Mouse (Mus musculus) kidney, adult 18-20 months (tissue): ENCODE results near the gene Wdsub1.

Source experiments
- DNase-seq: peaks from one replicate; pipeline ENCODE4 v3.0.0; 2021

Wdsub1 gene

GRCm38 (mm10) chr2:59841189-59841939 lies 41.0 kb downstream of the Wdsub1 start:
- DNase-seq, result peak; percentile 65

- DNase-seq, result no peak
Measured at GRCm38 (mm10) chr2:59840191-59840590, 42.2 kb downstream of the Wdsub1 start.

- no peak for DNase-seq
Measured at GRCm38 (mm10) chr2:59839755-59840154, 42.6 kb downstream of the Wdsub1 start.

- DNase-seq, result peak; percentile 47
Measured at GRCm38 (mm10) chr2:59838825-59839224, 43.6 kb downstream of the Wdsub1 start.

DNA sequence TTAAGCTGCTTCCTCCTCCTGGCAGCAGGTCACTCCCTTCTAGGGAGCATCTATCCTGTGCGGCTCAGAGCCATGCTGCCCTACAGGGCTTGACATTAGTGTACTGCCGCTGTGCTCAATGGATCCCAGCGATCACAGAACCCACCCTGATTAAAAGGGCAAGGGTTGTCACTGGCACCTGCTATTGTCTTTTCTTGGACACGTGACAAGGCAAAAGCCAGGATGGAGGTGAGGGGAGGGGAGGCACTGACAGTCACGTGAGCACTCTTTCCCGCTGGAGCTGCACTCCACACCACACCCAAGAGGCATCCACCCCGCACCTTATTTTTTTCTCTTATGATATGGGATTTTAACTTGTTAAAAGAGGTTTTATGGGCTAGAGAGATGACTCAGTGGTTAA lies 50.6 kb downstream of the Wdsub1 start:
- DNase-seq, result no peak

- no peak for DNase-seq
Measured at GRCm38 (mm10) chr2:59830940-59831339, 51.5 kb downstream of the Wdsub1 start.

DNA sequence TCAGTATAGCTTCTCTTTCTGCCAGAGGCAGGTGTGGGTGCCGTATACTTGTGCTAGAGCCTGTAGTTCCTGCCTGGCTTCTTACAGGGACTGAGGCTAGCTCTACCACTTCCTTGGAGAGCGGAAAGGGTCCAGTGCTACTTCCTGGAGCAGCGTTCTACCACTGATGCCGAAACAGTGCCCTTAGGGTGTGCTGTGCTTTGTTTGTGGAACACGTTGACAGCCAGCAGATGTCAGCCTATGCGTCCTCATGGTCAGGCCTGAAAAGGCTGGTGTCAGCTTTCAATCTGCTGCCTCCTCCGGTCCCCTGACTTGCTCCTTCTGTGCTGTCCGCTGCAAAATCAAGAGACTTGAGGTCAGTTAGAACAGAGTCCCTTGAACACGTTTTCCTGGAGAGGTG lies 52.2 kb downstream of the Wdsub1 start:
- no peak for DNase-seq

DNA sequence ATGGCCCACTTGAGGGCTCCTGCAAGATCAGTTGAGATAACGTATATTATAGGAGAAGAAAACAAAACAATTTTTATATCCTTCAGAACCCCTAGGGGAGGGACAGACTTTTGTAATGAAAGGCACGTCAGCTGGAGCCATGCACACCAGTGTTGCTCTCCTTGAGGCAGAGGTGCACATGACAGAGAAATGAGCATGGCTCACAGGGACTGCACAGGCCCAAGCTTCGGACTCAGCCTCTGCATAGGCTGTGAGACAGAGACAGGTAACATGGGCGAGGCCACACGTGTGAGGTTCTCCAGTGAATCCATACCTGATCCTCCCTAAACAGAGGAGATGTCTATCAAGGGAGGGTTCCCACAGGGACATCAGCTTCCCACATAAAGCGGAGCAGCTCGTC lies 52.7 kb downstream of the Wdsub1 start:
- DNase-seq, result no peak

DNA sequence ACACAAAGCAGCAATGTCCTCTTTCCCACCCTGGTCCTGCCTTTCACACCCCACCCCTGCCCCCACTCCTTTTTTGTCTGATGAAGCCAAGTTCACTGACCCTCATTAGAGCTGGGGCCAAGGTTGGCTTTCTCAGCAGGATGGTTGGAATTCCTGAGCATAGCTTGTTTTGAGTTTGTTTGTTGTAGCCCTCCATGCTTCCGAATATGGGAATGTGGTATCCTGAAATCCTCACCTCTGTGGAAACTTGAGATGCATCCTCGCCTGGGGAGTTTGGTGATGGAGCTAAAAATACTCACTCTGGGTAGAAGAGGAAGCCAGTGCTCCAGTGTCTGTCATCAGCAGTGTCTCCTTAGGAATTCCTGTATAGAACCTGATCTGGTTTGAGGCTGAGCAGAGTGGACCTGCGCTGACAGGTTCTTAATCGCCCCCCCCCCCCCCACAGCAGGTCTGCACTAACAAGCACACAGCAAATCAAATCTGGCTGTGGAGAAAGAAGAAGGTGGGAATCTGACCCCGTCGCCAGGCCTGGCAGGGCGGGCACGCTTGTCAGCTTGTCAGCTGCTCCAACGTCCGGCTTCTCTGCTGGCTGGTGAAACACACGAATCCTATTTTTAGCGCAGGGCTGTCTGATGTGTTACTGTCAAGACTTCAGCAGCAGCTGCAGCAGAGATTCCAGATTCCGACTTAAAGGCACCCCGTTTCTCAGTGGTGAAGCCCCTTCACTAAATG lies 53.4 kb downstream of the Wdsub1 start:
- DNase-seq, result peak; percentile 53

- no peak for DNase-seq
Measured at GRCm38 (mm10) chr2:59828103-59828655, 54.2 kb downstream of the Wdsub1 start.

DNA sequence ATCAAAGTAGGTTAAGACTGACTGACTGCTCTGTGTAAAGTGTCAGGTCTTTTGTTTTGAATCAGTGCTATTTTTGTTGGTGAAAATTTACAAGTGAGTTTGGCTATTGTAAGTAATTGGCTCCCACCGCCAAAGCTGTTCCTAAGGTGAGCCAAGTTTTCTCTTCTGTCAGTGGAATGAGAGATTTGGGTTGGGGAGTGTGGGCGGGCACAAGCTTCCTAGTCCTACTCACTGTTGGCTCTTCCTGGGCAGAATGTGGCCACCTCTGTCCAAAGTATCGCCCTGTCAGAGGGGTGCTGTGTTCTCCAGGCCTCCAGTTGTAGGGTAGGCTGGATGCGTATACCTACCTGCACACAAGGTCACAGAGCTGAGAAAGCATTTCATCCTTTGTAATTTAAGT lies 57.0 kb downstream of the Wdsub1 start:
- no peak for DNase-seq

- no peak for DNase-seq
Measured at GRCm38 (mm10) chr2:59824289-59824688, 58.1 kb downstream of the Wdsub1 start.

DNA sequence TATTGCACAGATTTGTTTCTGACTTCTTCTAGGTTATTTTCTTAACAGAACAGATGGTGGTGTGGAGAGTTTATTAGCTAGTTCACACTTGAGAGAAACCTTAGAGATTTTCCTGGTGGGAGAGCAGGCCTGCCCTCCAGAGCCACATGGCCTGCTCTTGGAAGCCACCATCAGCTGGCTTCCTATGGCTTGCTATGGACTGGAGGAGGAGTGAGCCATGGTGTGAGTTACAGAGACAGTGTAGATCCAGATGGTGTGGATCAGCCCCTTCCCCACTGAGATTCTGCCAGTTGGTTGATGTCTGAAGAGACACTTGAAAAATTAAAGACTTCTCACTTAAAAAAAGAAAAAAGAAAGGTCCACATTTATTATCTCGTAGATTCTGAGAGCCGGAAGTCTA lies 61.3 kb downstream of the Wdsub1 start:
- DNase-seq, result no peak

GRCm38 (mm10) chr2:59820088-59820487 lies 62.3 kb downstream of the Wdsub1 start:
- DNase-seq, result no peak

DNA sequence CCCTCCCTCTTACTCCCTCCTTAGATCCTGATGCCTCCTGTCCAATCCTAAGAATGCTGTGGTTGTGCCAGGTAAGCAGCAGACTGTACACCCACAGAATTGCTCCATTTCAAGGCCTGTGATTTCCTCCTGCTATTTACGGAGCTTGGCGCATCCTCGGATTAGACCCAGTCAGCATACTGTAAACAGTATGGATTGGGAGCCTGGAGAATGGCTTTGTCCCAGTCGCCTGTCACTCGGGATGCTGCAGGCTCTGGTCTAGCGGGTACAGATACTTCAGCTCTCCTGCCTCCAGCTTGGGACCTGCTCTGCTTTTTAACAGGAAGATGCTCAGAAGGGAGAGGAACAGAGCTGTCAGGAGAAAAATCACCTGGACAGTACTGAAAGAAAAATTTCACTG lies 63.0 kb downstream of the Wdsub1 start:
- no peak for DNase-seq

- no peak for DNase-seq
Measured at GRCm38 (mm10) chr2:59818663-59819062, 63.7 kb downstream of the Wdsub1 start.

DNA sequence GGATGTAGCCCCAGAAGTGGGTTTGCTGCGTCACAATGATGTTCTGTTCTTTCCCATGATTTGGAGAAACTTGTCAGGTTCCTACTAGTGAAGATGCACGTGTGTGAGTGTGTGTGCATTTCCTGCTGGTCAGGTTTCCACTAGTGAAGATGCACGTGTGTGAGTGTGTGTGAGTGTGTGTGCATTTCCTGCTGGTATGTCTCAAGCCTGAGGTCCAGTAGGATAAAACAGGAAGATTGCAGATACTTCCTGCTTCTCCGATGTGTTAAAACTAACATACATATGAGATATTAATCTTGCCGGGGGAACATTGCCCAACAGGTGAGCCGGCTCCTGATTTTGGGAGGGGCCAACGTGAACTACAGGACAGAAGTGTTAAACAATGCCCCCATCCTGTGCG lies 67.4 kb downstream of the Wdsub1 start:
- DNase-seq, result no peak

GRCm38 (mm10) chr2:59813457-59813856 lies 68.9 kb downstream of the Wdsub1 start:
- no peak for DNase-seq

GRCm38 (mm10) chr2:59812641-59813040 lies 69.8 kb downstream of the Wdsub1 start:
- no peak for DNase-seq

GRCm38 (mm10) chr2:59811247-59811646 lies 71.1 kb downstream of the Wdsub1 start:
- DNase-seq, result no peak

- DNase-seq, result no peak
Measured at GRCm38 (mm10) chr2:59810039-59810438, 72.4 kb downstream of the Wdsub1 start.

GRCm38 (mm10) chr2:59808608-59809007 lies 73.8 kb downstream of the Wdsub1 start:
- DNase-seq, result no peak

DNA sequence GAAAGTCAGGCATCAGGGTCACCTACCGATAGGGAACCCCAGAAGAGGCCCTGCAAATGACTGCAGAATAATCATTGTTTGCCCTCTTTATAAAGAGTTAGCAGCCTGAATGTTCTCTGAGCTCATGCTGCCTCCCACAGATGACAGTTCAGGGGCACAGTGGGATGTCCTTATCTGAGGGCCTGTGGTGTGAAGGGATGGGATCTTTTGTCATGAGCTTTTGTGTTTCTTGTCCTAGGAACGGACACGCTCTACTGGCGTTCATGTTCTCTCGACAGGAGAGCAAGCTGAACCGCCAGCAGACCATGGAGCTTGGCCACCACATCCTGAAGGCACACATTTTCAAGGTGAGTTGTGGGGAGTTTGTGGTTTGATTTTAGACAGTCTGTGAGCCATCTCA lies 76.4 kb downstream of the Wdsub1 start:
- no peak for DNase-seq

DNA sequence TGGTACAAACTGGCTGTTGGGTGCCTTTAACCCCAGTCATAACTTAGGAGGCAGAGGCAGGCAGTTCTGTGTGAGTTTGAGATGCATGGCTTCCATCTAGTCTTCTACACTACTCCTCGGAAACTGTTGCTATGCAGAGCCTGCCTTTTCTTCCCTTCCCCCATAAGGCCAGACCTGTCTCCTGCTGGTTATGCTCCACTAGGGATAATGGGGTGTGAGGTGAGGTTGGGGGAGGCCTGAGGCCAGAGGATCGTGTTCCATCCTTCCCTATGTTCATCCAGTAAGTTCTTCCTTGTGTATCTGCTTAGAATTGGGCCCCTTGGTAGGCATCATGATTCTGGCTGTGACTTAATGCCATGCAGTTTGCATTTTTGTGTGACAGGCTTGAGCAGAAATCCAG lies 76.8 kb downstream of the Wdsub1 start:
- DNase-seq, result no peak
